Comparison of ENCODE assay signal across 9 mouse cellular contexts in the genomic region with DNA sequence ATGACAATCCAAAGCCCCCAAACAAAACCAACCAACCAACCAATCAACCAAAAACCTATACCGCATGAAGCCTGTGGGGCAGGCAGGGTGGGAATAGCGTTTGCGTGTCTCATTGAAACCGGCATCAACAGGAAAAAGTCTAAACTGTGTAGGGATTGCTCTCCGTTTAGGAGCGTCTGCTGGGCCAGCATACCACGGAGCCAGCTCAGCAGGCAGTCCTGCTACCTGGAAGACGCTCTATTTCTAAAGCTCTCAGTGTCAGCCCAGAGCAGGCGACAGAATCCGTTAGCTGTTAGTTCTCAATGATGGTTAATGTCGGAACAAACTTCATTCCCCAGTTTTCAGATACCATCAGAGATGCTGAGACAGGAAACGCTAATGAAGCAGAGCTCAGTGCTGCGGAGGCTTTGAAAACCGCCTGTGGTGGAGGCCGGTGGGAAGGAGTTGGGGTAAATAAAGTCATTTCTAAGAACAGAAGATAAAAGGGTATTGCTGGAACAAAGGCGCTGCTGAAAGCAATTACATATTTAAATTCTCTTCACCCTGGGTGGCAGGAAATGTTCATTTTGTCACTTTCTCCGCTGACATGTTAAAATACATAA. TPM values are rescaled to one million over a fixed set of nuclear protein-coding genes. Genes with fewer than 3 reads are reported as not detected.
DNase-seq lines count a peak whose midpoint lies in the region; ATAC-seq and TF ChIP-seq lines count a peak whose summit lies in the region.
"Had no signal": no experiment of that assay in that cellular context is flagged by ENCODE, and none has a peak within 500 bp of the region (broad histone marks: within the 10 kb centered on the region; RNA-seq: fewer than 3 reads in every experiment).

No protein-coding gene starts in this region.

- peak overlapping the region; percentile 12; the same call in 1 of the 2 replicates for H3K4me3 ChIP-seq in ES-Bruce4 (ENCODE audit: low read depth, low read length)
- H3K4me3 ChIP-seq in forebrain, embryonic 16.5 days (replicated peaks; ENCODE audit: low read length), result peak overlapping the region; percentile 32
- H3K4me3 ChIP-seq in megakaryocyte, embryonic 14.5 days (replicated peaks), result peak overlapping the region; percentile 74

- peak; percentile 41 for DNase-seq in heart, adult 11 months
- DNase-seq in heart, postnatal 36 days, result no peak
- peak; percentile 28 to 36 for DNase-seq in thymus, postnatal 36 days

- peaks cover 1% of the 10 kb centered on the region for H3K4me1 ChIP-seq in ES-Bruce4 (ENCODE audit: control insufficient read depth, insufficient read depth, low read length)
- H3K4me1 ChIP-seq in forebrain, embryonic 16.5 days (replicated peaks; ENCODE audit: control insufficient read depth, insufficient read depth, low read length), result peaks cover 14% of the 10 kb centered on the region
- peaks cover 31% of the 10 kb centered on the region for H3K4me1 ChIP-seq in megakaryocyte, embryonic 14.5 days

- H3K36me3 ChIP-seq in ES-Bruce4 (ENCODE audit: control insufficient read depth, insufficient read depth, low read length, poor library complexity, severe bottlenecking), result no peaks in the 10 kb centered on the region
- H3K36me3 ChIP-seq in forebrain, embryonic 16.5 days (ENCODE audit: control insufficient read depth, insufficient read depth), result no peaks in the 10 kb centered on the region
- H3K36me3 ChIP-seq in megakaryocyte, embryonic 14.5 days (replicated peaks; ENCODE audit: low read length), result peaks cover 4% of the 10 kb centered on the region

- peak; percentile 43; the same call in 1 of the 2 replicates for ATAC-seq in forebrain, embryonic 16.5 days
- no peak for ATAC-seq in monocyte, adult 5-6 weeks (replicated peaks; ENCODE audit: insufficient number of reproducible peaks, low FRiP score, low TSS enrichment, poor library complexity, severe bottlenecking)
- no peak for ATAC-seq in cerebellum, adult (ENCODE audit: insufficient number of reproducible peaks, low FRiP score, low TSS enrichment)

- H3K9ac ChIP-seq in ES-Bruce4 (ENCODE audit: low read depth, poor library complexity, severe bottlenecking), result no peak overlapping the region
- peak overlapping the region; percentile 51 for H3K9ac ChIP-seq in forebrain, embryonic 16.5 days (replicated peaks; ENCODE audit: low read depth, low read length)

- no peak for TF ChIP-seq EP300 in ES-Bruce4 (IDR thresholded peaks at IDR 0.05; ENCODE audit: insufficient read depth, low read depth, low read length)

- peaks cover 4% of the 10 kb centered on the region; the same call in 1 of the 2 replicates for H3K27me3 ChIP-seq in ES-Bruce4 (ENCODE audit: control insufficient read depth, insufficient read depth, low read length, poor library complexity, severe bottlenecking)
- H3K27me3 ChIP-seq in forebrain, embryonic 16.5 days (replicated peaks; ENCODE audit: control insufficient read depth, insufficient read depth, low read length), result no peaks in the 10 kb centered on the region
- H3K27me3 ChIP-seq in megakaryocyte, embryonic 14.5 days (replicated peaks), result peaks cover 13% of the 10 kb centered on the region
- H3K27me3 ChIP-seq: CH12.LX had no signal

- TF ChIP-seq CTCF in ES-Bruce4 (IDR thresholded peaks at IDR 0.05; ENCODE audit: low read depth, low read length), result no peak

- H3K4me2 ChIP-seq in forebrain, embryonic 16.5 days (ENCODE audit: low read length), result peak overlapping the region; percentile 59

- H3K9me3 ChIP-seq in ES-Bruce4 (replicated peaks; ENCODE audit: control insufficient read depth, insufficient read depth, low read length, poor library complexity, severe bottlenecking), result peaks cover 3% of the 10 kb centered on the region; the same call in 1 of the 2 replicates
- 0 out of 2 replicates have a peak, but pooled peaks cover 3% of the 10 kb centered on the region for H3K9me3 ChIP-seq in forebrain, embryonic 16.5 days (ENCODE audit: control insufficient read depth, low read length)
- H3K9me3 ChIP-seq in megakaryocyte, embryonic 14.5 days, result peaks cover 38% of the 10 kb centered on the region

- intact Hi-C loops in heart, postnatal 36 days (cut with DNase I), result no loop called here

- no peak overlapping the region for H3K27ac ChIP-seq in ES-Bruce4 (ENCODE audit: insufficient read depth, low read length)
- H3K27ac ChIP-seq in forebrain, embryonic 16.5 days (ENCODE audit: low read length), result peak overlapping the region; percentile 52

- TF ChIP-seq POLR2A in ES-Bruce4 (IDR thresholded peaks at IDR 0.05; ENCODE audit: insufficient read depth, low read length), result no peak

- WGBS in forebrain, embryonic 16.5 days, result 1% methylated on average over 17 of the region's 17 CpGs

RNA-seq across cellular contexts. Expression of gene Gm5617, which starts 42.9 kb away (rescaled TPM):
- 10 to 100 TPM; 28.3 to 33.0 TPM for total RNA-seq in heart, postnatal 36 days (2021)
- 11.8 and 16.1 TPM in 2 replicates for polyA plus RNA-seq in ES-Bruce4 (2011; ENCODE audit: insufficient read depth, insufficient read length, low read depth, missing spikeins)
- polyA plus RNA-seq in forebrain, embryonic 16.5 days (2015; fragmentation: Nextera tagmentation; extraction: Ambion mirVana), result 16.8 and 17.9 TPM in 2 replicates
- 102 and 105 TPM in 2 replicates for polyA plus RNA-seq in megakaryocyte, embryonic 14.5 days (2012; ENCODE audit: insufficient read depth, low replicate concordance)
- 13.7 to 22.4 TPM in 2 of 3 replicates, not detected in the other for total RNA-seq in monocyte, adult 5-6 weeks (2017)

RNA-seq across cellular contexts. Expression of gene Rbm7, which starts 43.0 kb away (rescaled TPM):
- total RNA-seq in heart, postnatal 36 days (2021), result 10 to 100 TPM; 24.0 to 24.1 TPM
- polyA plus RNA-seq in ES-Bruce4 (2011; ENCODE audit: insufficient read depth, insufficient read length, low read depth, missing spikeins), result 60.7 and 61.6 TPM in 2 replicates
- polyA plus RNA-seq in forebrain, embryonic 16.5 days (2015; fragmentation: Nextera tagmentation; extraction: Ambion mirVana), result 95.5 and 111 TPM in 2 replicates
- 4.6 and 17.8 TPM in 2 replicates for polyA plus RNA-seq in megakaryocyte, embryonic 14.5 days (2012; ENCODE audit: insufficient read depth, low replicate concordance)
- 139 to 205 TPM (median 199 TPM) in 3 replicates for total RNA-seq in monocyte, adult 5-6 weeks (2017)

RNA-seq across cellular contexts. Expression of gene Rexo2, which starts 57.7 kb away (rescaled TPM):
- total RNA-seq in heart, postnatal 36 days (2021), result 10 to 100 TPM; 62.4 to 67.1 TPM
- 55.9 and 61.1 TPM in 2 replicates for polyA plus RNA-seq in ES-Bruce4 (2011; ENCODE audit: insufficient read depth, insufficient read length, low read depth, missing spikeins)
- polyA plus RNA-seq in forebrain, embryonic 16.5 days (2015; fragmentation: Nextera tagmentation; extraction: Ambion mirVana), result 113 and 117 TPM in 2 replicates
- 36.1 and 212 TPM in 2 replicates for polyA plus RNA-seq in megakaryocyte, embryonic 14.5 days (2012; ENCODE audit: insufficient read depth, low replicate concordance)
- total RNA-seq in monocyte, adult 5-6 weeks (2017), result 72.1 to 84.2 TPM (median 76.2 TPM) in 3 replicates

Comparison
In these comparisons a context has a peak if more than half of its experiments do, and no peak if none do; other contexts are left out.
1. DNase-seq: peak in heart, adult 11 months (single experiment) and thymus, postnatal 36 days (2 of 2); none in heart, postnatal 36 days (0 of 2).
2. H3K4me3 ChIP-seq: peak in every context shown above with its lines; median percentile 74 in megakaryocyte, embryonic 14.5 days; 32 in forebrain, embryonic 16.5 days; 12 in ES-Bruce4.